10 mouse cellular contexts compared by ENCODE assay signal in genomic region chr3:68708230-68708629, GRCm38 (mm10). TPM values are rescaled to one million over a fixed set of nuclear protein-coding genes. Genes with fewer than 3 reads are reported as not detected.
A peak's percentile ranks its signal among the peaks of the same experiment; 100 is the strongest.
DNase-seq lines count a peak whose midpoint lies in the region; ATAC-seq and TF ChIP-seq lines count a peak whose summit lies in the region.
"Had no signal": no experiment of that assay in that cellular context is flagged by ENCODE, and none has a peak within 500 bp of the region (broad histone marks: within the 10 kb centered on the region; RNA-seq: fewer than 3 reads in every experiment).

No protein-coding gene starts in this region.

- no peak for TF ChIP-seq EP300 in heart, postnatal 0 days (IDR thresholded peaks at IDR 0.05; ENCODE audit: low read depth)

- no peak overlapping the region for H3K9ac ChIP-seq in heart, postnatal 0 days (replicated peaks; ENCODE audit: low read depth, low read length)
- H3K9ac ChIP-seq in lung, embryonic 14.5 days, result no peak overlapping the region
- H3K9ac ChIP-seq: neural tube, embryonic 12.5 days had no signal

- no peak overlapping the region for H3K4me2 ChIP-seq in heart, postnatal 0 days (ENCODE audit: low read depth, low read length)
- no peak overlapping the region for H3K4me2 ChIP-seq in lung, embryonic 14.5 days
- H3K4me2 ChIP-seq: neural tube, embryonic 12.5 days had no signal

- H3K36me3 ChIP-seq in heart, postnatal 0 days (replicated peaks; ENCODE audit: control insufficient read depth, insufficient read depth, low read length), result no peaks in the 10 kb centered on the region
- H3K36me3 ChIP-seq in lung, embryonic 14.5 days (ENCODE audit: insufficient read depth), result no peaks in the 10 kb centered on the region
- H3K36me3 ChIP-seq: neural tube, embryonic 12.5 days had no signal

- H3K4me1 ChIP-seq in cerebellum, adult 2 months (ENCODE audit: control insufficient read depth, insufficient read depth, low read length), result no peaks in the 10 kb centered on the region
- H3K4me1 ChIP-seq in heart, postnatal 0 days (ENCODE audit: control insufficient read depth, insufficient read depth), result no peaks in the 10 kb centered on the region
- no peaks in the 10 kb centered on the region for H3K4me1 ChIP-seq in lung, embryonic 14.5 days (ENCODE audit: insufficient read depth)
- H3K4me1 ChIP-seq: neural tube, embryonic 12.5 days had no signal

- no peak for TF ChIP-seq POLR2A in cerebellum, adult 2 months (IDR thresholded peaks at IDR 0.05; ENCODE audit: borderline replicate concordance, insufficient read depth, low read length)

- peak; percentile 49 for DNase-seq in gastrocnemius, adult 18-20 months (ENCODE audit: low spot score)
- DNase-seq in gastrocnemius, postnatal 25 days, result no peak
- DNase-seq in right cerebral cortex, adult 18-20 months, result peak; percentile 52
- no peak for DNase-seq in right cerebral cortex, postnatal 25 days
- DNase-seq in cerebellum, adult 2 months, result peak; percentile 36 to 38
- peak; percentile 70 for DNase-seq in heart, postnatal 0 days (ENCODE audit: low spot score)
- peak; percentile 90 for DNase-seq in lung, embryonic 14.5 days
- DNase-seq in thymus, postnatal 4 days, result peak; percentile 50

- no peaks in the 10 kb centered on the region for H3K9me3 ChIP-seq in heart, postnatal 0 days (replicated peaks; ENCODE audit: control insufficient read depth, low read length)
- no peaks in the 10 kb centered on the region for H3K9me3 ChIP-seq in lung, embryonic 14.5 days (ENCODE audit: low read depth, low read length)
- H3K9me3 ChIP-seq: neural tube, embryonic 12.5 days had no signal

- H3K27me3 ChIP-seq in cerebellum, adult 2 months (ENCODE audit: control insufficient read depth, insufficient read depth, low read length), result no peaks in the 10 kb centered on the region
- no peaks in the 10 kb centered on the region for H3K27me3 ChIP-seq in heart, postnatal 0 days (ENCODE audit: control insufficient read depth, insufficient read depth, low read length)
- no peaks in the 10 kb centered on the region for H3K27me3 ChIP-seq in lung, embryonic 14.5 days (ENCODE audit: insufficient read depth, low read length)
- H3K27me3 ChIP-seq: neural tube, embryonic 12.5 days had no signal

- 36% methylated on average over 8 of the region's 8 CpGs for WGBS in cerebellum, adult 2 months
- WGBS in heart, postnatal 0 days, result 43% methylated on average over 8 of the region's 8 CpGs
- whole genome bisulfite sequencing in lung, embryonic 14.5 days, result 38% methylated on average over 8 of the region's 8 CpGs

- peak; percentile 58 for TF ChIP-seq CTCF in cerebellum, adult 2 months (IDR thresholded peaks at IDR 0.05; ENCODE audit: borderline replicate concordance, insufficient read depth, low read depth, low read length)
- TF ChIP-seq CTCF in heart, postnatal 0 days (IDR thresholded peaks at IDR 0.05; ENCODE audit: low read depth), result peak; percentile 67
- TF ChIP-seq CTCF in lung, embryonic 14.5 days (IDR thresholded peaks at IDR 0.05; ENCODE audit: low read depth), result peak; percentile 74

- H3K4me3 ChIP-seq in cerebellum, adult 2 months (replicated peaks; ENCODE audit: insufficient read depth, low read depth, low read length), result no peak overlapping the region
- no peak overlapping the region for H3K4me3 ChIP-seq in heart, postnatal 0 days (ENCODE audit: low read depth, low read length)
- H3K4me3 ChIP-seq in lung, embryonic 14.5 days (ENCODE audit: low read depth, low read length), result no peak overlapping the region
- H3K4me3 ChIP-seq: neural tube, embryonic 12.5 days had no signal

- H3K27ac ChIP-seq in cerebellum, adult 2 months (ENCODE audit: insufficient read depth, low read length), result no peak overlapping the region
- H3K27ac ChIP-seq in heart, postnatal 0 days (ENCODE audit: low read depth), result no peak overlapping the region
- no peak overlapping the region for H3K27ac ChIP-seq in lung, embryonic 14.5 days (ENCODE audit: low read depth)
- H3K27ac ChIP-seq: neural tube, embryonic 12.5 days had no signal

- ATAC-seq in heart, postnatal 0 days (ENCODE audit: insufficient read depth, low read depth), result no peak
- peak; percentile 21 for ATAC-seq in lung, embryonic 14.5 days (ENCODE audit: insufficient read depth)

RNA-seq across cellular contexts. Expression of gene Il12a, which starts 17.8 kb away (rescaled TPM):
- 10 to 100 TPM in 1 of 2 experiments, 1 to 10 TPM in 1; 5.6 to 10.1 TPM for total RNA-seq in gastrocnemius, adult 18-20 months (2021)
- 1 to 10 TPM; 5.4 to 5.5 TPM for total RNA-seq in gastrocnemius, postnatal 25 days (2021)
- 0.68 and 1.1 TPM in 2 replicates for polyA plus RNA-seq in cerebellum, adult 2 months (2012; rRNA removed)
- total RNA-seq in heart, postnatal 0 days (2014; rRNA removed; ENCODE audit: low replicate concordance), result not detected in 2 replicates
- 0.12 and 0.21 TPM in 2 replicates for polyA plus RNA-seq in heart, postnatal 0 days (2015; fragmentation: Nextera tagmentation; extraction: Ambion mirVana)
- 0.30 TPM in 1 of 2 replicates, not detected in the other for polyA plus RNA-seq in lung, embryonic 14.5 days (2014; fragmentation: Nextera tagmentation; extraction: Ambion mirVana)
- polyA plus RNA-seq: heart, embryonic 16.5 days had no signal

Comparison
In these comparisons a context has a peak if more than half of its experiments do, and no peak if none do; other contexts are left out.
1. DNase-seq: peak in gastrocnemius, adult 18-20 months (single experiment), right cerebral cortex, adult 18-20 months (single experiment), cerebellum, adult 2 months (2 of 2), heart, postnatal 0 days (single experiment), lung, embryonic 14.5 days (single experiment) and thymus, postnatal 4 days (single experiment); none in gastrocnemius, postnatal 25 days (single experiment) and right cerebral cortex, postnatal 25 days (single experiment).
2. Peak in every context shown above with its lines, with median percentiles within 50 percentile points of each other: CTCF ChIP-seq.